ENCODE assay signal across 7 mouse cellular contexts in genomic region chrX:134717752-134718308, GRCm38 (mm10). TPM values are rescaled to one million over a fixed set of nuclear protein-coding genes. Genes with fewer than 3 reads are reported as not detected.
A peak's percentile ranks its signal among the peaks of the same experiment; 100 is the strongest.
DNase-seq lines count a peak whose midpoint lies in the region; ATAC-seq lines count a peak whose summit lies in the region.

Armcx1 (plus strand) TSS chrX:134717963.

- H3K4me3 ChIP-seq in hindbrain, embryonic 15.5 days: peak within 1 kb of the TSS; percentile 52

- ATAC-seq in hindbrain, embryonic 15.5 days (ENCODE audit: low FRiP score, low read depth): peak; percentile 97

- 24% methylated on average over 16 of the region's 16 CpGs for WGBS in hindbrain, embryonic 15.5 days

- H3K4me2 ChIP-seq in hindbrain, embryonic 15.5 days: peak within 1 kb of the TSS; percentile 55

- H3K36me3 ChIP-seq in hindbrain, embryonic 15.5 days: 0 out of 2 replicates have a peak, but pooled peaks cover 8% of the 10 kb centered on the region

- DNase-seq in ZHBTc4 (ENCODE audit: low read depth, low spot score): peak; percentile 94
- DNase-seq in cerebellum, postnatal 14 days: peak; percentile 74 to 77
- DNase-seq in frontal cortex, postnatal 25 days (ENCODE audit: low spot score in 2 of 2): peak; percentile 34 to 40
- peak; percentile 51 to 70 for DNase-seq in layer of hippocampus, postnatal 36 days
- peak; percentile 61 for DNase-seq in lung, postnatal 25 days (ENCODE audit: low spot score)
- peak; percentile 74 for DNase-seq in right cerebral cortex, adult 18-20 months

- peak within 1 kb of the TSS; percentile 65 for H3K9ac ChIP-seq in hindbrain, embryonic 15.5 days

- H3K4me1 ChIP-seq in hindbrain, embryonic 15.5 days (replicated peaks): 0 out of 2 replicates have a peak, but pooled peaks cover 4% of the 10 kb centered on the region

- H3K27me3 ChIP-seq in hindbrain, embryonic 15.5 days: no peaks in the 10 kb centered on the region

- peak within 1 kb of the TSS; percentile 95 for H3K27ac ChIP-seq in hindbrain, embryonic 15.5 days (replicated peaks)

- H3K9me3 ChIP-seq in hindbrain, embryonic 15.5 days: no peaks in the 10 kb centered on the region

RNA-seq across cellular contexts. Expression of gene Armcx1, which starts in this region (rescaled TPM):
- polyA plus RNA-seq in hindbrain, embryonic 15.5 days (2015; fragmentation: Nextera tagmentation; extraction: Ambion mirVana): 89.9 and 98.5 TPM in 2 replicates
- 10 to 100 TPM; 58.5 to 60.7 TPM for total RNA-seq in layer of hippocampus, postnatal 36 days (2021)

Comparison
In these comparisons a context has a peak if more than half of its experiments do, and no peak if none do; other contexts are left out.
1. Peak in every context shown above with its lines: DNase-seq, ATAC-seq, H3K4me3 ChIP-seq and H3K27ac ChIP-seq.
2. DNase-seq: peak in every context shown above with its lines; median percentile 94 in ZHBTc4; 76 in cerebellum, postnatal 14 days; 74 in right cerebral cortex, adult 18-20 months; 61 in lung, postnatal 25 days; 60 in layer of hippocampus, postnatal 36 days; 37 in frontal cortex, postnatal 25 days.